Mouse (Mus musculus) CH12.LX (cell line): ENCODE data around the gene Gm20547. TPM values are rescaled to one million over a fixed set of nuclear protein-coding genes. Genes with fewer than 3 reads are reported as not detected.

Source experiments
- DNase-seq: peaks from one replicate; pipeline ENCODE4 v3.0.0-alpha.2; 2013; ENCODE audit errors: extremely low read depth
- H3K27ac ChIP-seq: 2 replicates; pipeline ENCODE4 v1.5.1; 2012; ENCODE audit warnings: low read depth, mild to moderate bottlenecking, control low read depth, moderate library complexity; ENCODE audit not compliant: insufficient read depth
- H3K27me3 ChIP-seq: replicated peaks from 2 replicates; pipeline ENCODE3; 2012; ENCODE audit warnings: inconsistent platforms
- H3K36me3 ChIP-seq, 2 experiments: replicated peaks in 1 of 2; 2 replicates each; pipeline versions ENCODE3 to v1.6.1; 2012; ENCODE audit warnings: inconsistent platforms in 1 of 2, low read length in 1 of 2, mild to moderate bottlenecking in 1 of 2, mixed read lengths in 1 of 2, moderate library complexity in 1 of 2; ENCODE audit not compliant: control insufficient read depth in 1 of 2, insufficient read depth in 1 of 2
- H3K4me1 ChIP-seq, 2 experiments: 2 replicates each; pipeline ENCODE4 v1.6.1; 2012; ENCODE audit warnings: inconsistent platforms in 1 of 2, moderate library complexity in 1 of 2; ENCODE audit not compliant: insufficient read depth in 2 of 2, control insufficient read depth in 1 of 2
- H3K4me2 ChIP-seq: 2 replicates; pipeline ENCODE4 v1.6.1; 2012; ENCODE audit warnings: low read depth, mild to moderate bottlenecking, control low read depth; ENCODE audit not compliant: poor library complexity, insufficient read depth, severe bottlenecking
- H3K4me3 ChIP-seq, 3 experiments: fragments of 150-350 bp in 1 of 3; sonication (generic) in 1 of 3; replicated peaks in 1 of 3; 2 replicates each; pipeline versions ENCODE3 to v1.5.1; 2011 to 2012; ENCODE audit warnings: low read depth in 2 of 3, low read length in 2 of 3, mild to moderate bottlenecking in 2 of 3, moderate library complexity in 2 of 3, control low read depth in 1 of 3, improper control_type of control experiment in 1 of 3, inconsistent platforms in 1 of 3, mixed read lengths in 1 of 3; ENCODE audit not compliant: poor library complexity in 1 of 3
- H3K79me2 ChIP-seq: replicated peaks from 2 replicates; pipeline ENCODE4 v1.6.1; 2012; ENCODE audit warnings: mild to moderate bottlenecking, moderate library complexity; ENCODE audit not compliant: control insufficient read depth, poor library complexity, insufficient read depth, severe bottlenecking; ENCODE audit errors: extremely low read depth
- H3K9ac ChIP-seq: 2 replicates; pipeline ENCODE4 v1.6.1; 2012; ENCODE audit warnings: low read depth, mild to moderate bottlenecking, control low read depth, moderate library complexity; ENCODE audit not compliant: insufficient read depth
- H3K9me3 ChIP-seq: replicated peaks from 2 replicates; pipeline ENCODE3; 2012; ENCODE audit warnings: low read length, inconsistent platforms, mixed read lengths
- BHLHE40 ChIP-seq: IDR thresholded peaks from 2 replicates; pipeline ENCODE4 v1.6.1; 2011; ENCODE audit warnings: mild to moderate bottlenecking, low read depth, low read length, improper control_type of control experiment
- CHD1 ChIP-seq: IDR thresholded peaks from 2 replicates; pipeline ENCODE4 v1.6.1; 2012; ENCODE audit warnings: low read depth, low read length, improper control_type of control experiment, inconsistent platforms
- CHD2 ChIP-seq: IDR thresholded peaks from 2 replicates; pipeline ENCODE4 v1.6.1; 2011; ENCODE audit warnings: low read length, improper control_type of control experiment
- E2F4 ChIP-seq: IDR thresholded peaks from 2 replicates; pipeline ENCODE4 v1.6.1; 2011; ENCODE audit warnings: low read depth, low read length, improper control_type of control experiment; ENCODE audit not compliant: insufficient replicate concordance
- ETS1 ChIP-seq: conservative IDR thresholded peaks from 2 replicates; pipeline ENCODE4 v1.6.1; 2012; ENCODE audit warnings: low read depth, mild to moderate bottlenecking, inconsistent platforms, low read length, improper control_type of control experiment, moderate library complexity
- GABPA ChIP-seq: IDR thresholded peaks from 2 replicates; pipeline ENCODE4 v1.6.1; 2012; ENCODE audit warnings: low read depth, low read length, improper control_type of control experiment, inconsistent platforms; ENCODE audit not compliant: insufficient replicate concordance
- HCFC1 ChIP-seq: IDR thresholded peaks from 2 replicates; pipeline ENCODE4 v1.6.1; 2012; ENCODE audit warnings: low read depth, mild to moderate bottlenecking, inconsistent platforms, low read length, improper control_type of control experiment
- IRF4 ChIP-seq: IDR thresholded peaks from 2 replicates; pipeline ENCODE4 v1.6.1; 2014; ENCODE audit warnings: low read depth, mild to moderate bottlenecking, inconsistent platforms, low read length, improper control_type of control experiment
- JUN ChIP-seq: IDR thresholded peaks from 2 replicates; pipeline ENCODE4 v1.6.1; 2011; ENCODE audit warnings: low read depth, mild to moderate bottlenecking, low read length, improper control_type of control experiment, moderate library complexity; ENCODE audit not compliant: insufficient read depth
- JUND ChIP-seq: conservative IDR thresholded peaks from 2 replicates; pipeline ENCODE4 v1.6.1; 2011; ENCODE audit warnings: low read depth, low read length, improper control_type of control experiment
- KAT2A ChIP-seq: IDR thresholded peaks from 2 replicates; pipeline ENCODE4 v1.6.1; 2012; ENCODE audit warnings: low read length, improper control_type of control experiment, inconsistent platforms; ENCODE audit not compliant: insufficient replicate concordance
- MAZ ChIP-seq: IDR thresholded peaks from 2 replicates; pipeline ENCODE4 v1.6.1; 2012; ENCODE audit warnings: low read depth, mild to moderate bottlenecking, inconsistent platforms, low read length, improper control_type of control experiment, moderate library complexity
- MYC ChIP-seq: IDR thresholded peaks from 2 replicates; pipeline ENCODE4 v1.6.1; 2011; ENCODE audit warnings: low read depth, mild to moderate bottlenecking, improper control_type of control experiment, low read length
- NELFE ChIP-seq: IDR thresholded peaks from 2 replicates; pipeline ENCODE4 v1.6.1; 2011; ENCODE audit warnings: low read depth, low read length, improper control_type of control experiment
- NRF1 ChIP-seq: IDR thresholded peaks from 2 replicates; pipeline ENCODE4 v1.6.1; 2014; ENCODE audit warnings: low read depth, mild to moderate bottlenecking, inconsistent platforms, low read length, improper control_type of control experiment, moderate library complexity
- POLR2A ChIP-seq: IDR thresholded peaks from 2 replicates; pipeline ENCODE4 v1.6.1; 2011; ENCODE audit warnings: low read depth, mild to moderate bottlenecking, improper control_type of control experiment, low read length
- RAD21 ChIP-seq: IDR thresholded peaks from 2 replicates; pipeline ENCODE4 v1.6.1; 2011; ENCODE audit warnings: low read depth, mild to moderate bottlenecking, low read length, improper control_type of control experiment, moderate library complexity
- RCOR1 ChIP-seq: conservative IDR thresholded peaks from 2 replicates; pipeline ENCODE4 v1.6.1; 2012; ENCODE audit warnings: low read depth, mild to moderate bottlenecking, inconsistent platforms, low read length, improper control_type of control experiment
- SIN3A ChIP-seq: IDR thresholded peaks from 2 replicates; pipeline ENCODE4 v1.6.1; 2012; ENCODE audit warnings: low read length, improper control_type of control experiment, inconsistent platforms
- SMC3 ChIP-seq: IDR thresholded peaks from 2 replicates; pipeline ENCODE4 v1.6.1; 2011; ENCODE audit warnings: low read depth, low read length, improper control_type of control experiment
- TBP ChIP-seq: conservative IDR thresholded peaks from 2 replicates; pipeline ENCODE4 v1.6.1; 2011; ENCODE audit warnings: low read depth, low read length, improper control_type of control experiment
- TCF12 ChIP-seq: IDR thresholded peaks from 2 replicates; pipeline ENCODE4 v1.6.1; 2014; ENCODE audit warnings: low read depth, mild to moderate bottlenecking, inconsistent platforms, low read length, improper control_type of control experiment
- USF2 ChIP-seq: conservative IDR thresholded peaks from 2 replicates; pipeline ENCODE4 v1.6.1; 2011; ENCODE audit warnings: low read depth, low read length, improper control_type of control experiment
- ZC3H11A ChIP-seq: IDR thresholded peaks from 2 replicates; pipeline ENCODE4 v1.6.1; 2012; ENCODE audit warnings: low read depth, mild to moderate bottlenecking, inconsistent platforms, low read length, improper control_type of control experiment
- ZKSCAN1 ChIP-seq: IDR thresholded peaks from 2 replicates; pipeline ENCODE4 v1.6.1; 2012; ENCODE audit warnings: low read depth, inconsistent platforms, low read length, improper control_type of control experiment, borderline replicate concordance
- ZMIZ1 ChIP-seq: IDR thresholded peaks from 2 replicates; pipeline ENCODE4 v1.6.1; 2012; ENCODE audit warnings: low read depth, mild to moderate bottlenecking, inconsistent platforms, low read length, improper control_type of control experiment
- dilution Hi-C: fragments of 300-500 bp; cut with MboI; formaldehyde crosslinking; loops from 2 replicates; pipeline ENCODE4 v1.14.3; 2020; ENCODE audit warnings: low sequenced_read_pairs; ENCODE audit not compliant: extremely low pct_unique_long_range_greater_than_20kb, extremely low pct_ligation_motif_present
- in situ Hi-C: fragments of 300-500 bp; cut with MboI; formaldehyde crosslinking; loops from 3 replicates; pipeline ENCODE4 v1.14.3; 2019; ENCODE audit warnings: low sequenced_read_pairs, low pct_ligation_motif_present, low pct_unique_long_range_greater_than_20kb, mixed read lengths
- polyA plus RNA-seq: library from polyadenylated mRNA; unstranded; fragments of >175 nt; gene quantifications from 2 replicates; pipeline ENCODE4 v1.2.1, GENCODE M21; 2012; ENCODE audit warnings: low read depth; ENCODE audit not compliant: insufficient read length
- total RNA-seq, 2 experiments: library from RNA; depleted of rRNA; stranded (reverse); fragments of 300-350 nt in 1 of 2; fragments of >200 nt in 1 of 2; gene quantifications; 2 replicates each; pipeline ENCODE4 v1.2.3; 2012 to 2014

Gm20547 gene
- total and polyA plus RNA-seq, 3 experiments, result not detected

DNA sequence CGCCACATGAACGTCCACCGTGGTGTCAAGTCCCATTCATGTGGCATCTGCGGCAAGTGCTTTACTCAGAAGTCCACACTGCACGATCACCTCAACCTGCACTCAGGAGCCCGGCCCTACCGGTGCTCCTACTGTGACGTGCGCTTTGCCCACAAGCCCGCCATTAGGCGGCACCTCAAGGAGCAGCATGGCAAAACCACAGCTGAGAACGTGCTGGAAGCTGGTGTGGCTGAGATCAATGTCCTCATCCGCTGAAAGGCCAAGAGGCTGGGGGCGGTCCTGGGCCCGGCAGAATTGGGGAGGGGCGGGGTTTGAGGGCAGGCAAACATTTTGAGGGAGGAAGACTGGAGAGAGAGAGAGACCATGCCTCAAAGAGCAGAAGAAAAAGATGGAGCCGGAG is 14.5 kb upstream of the Gm20547 start:
- peaks cover 2 to 19% of the 10 kb centered on the region in 2 experiments for H3K36me3 ChIP-seq
- no peaks in the 10 kb centered on the region for H3K27me3 ChIP-seq
- in situ Hi-C loops (no loop called here), dilution Hi-C loops (no loop called here)
- H3K4me1 ChIP-seq, result peaks cover 7 to 29% of the 10 kb centered on the region in 2 experiments
- no peak overlapping the region for H3K4me3 ChIP-seq
- H3K4me2 ChIP-seq, result no peak overlapping the region
- TF ChIP-seq ETS1, result no peak
- TF ChIP-seq KAT2A, result no peak
- no peak for TF ChIP-seq BHLHE40
- TF ChIP-seq NELFE, result no peak
- no peak for TF ChIP-seq HCFC1
- TF ChIP-seq SIN3A, result no peak
- no peak for TF ChIP-seq MAZ
- TF ChIP-seq TCF12, result no peak
- no peak for TF ChIP-seq CHD2
- TF ChIP-seq RCOR1, result no peak
- no peak for TF ChIP-seq JUND
- TF ChIP-seq RAD21, result no peak
- TF ChIP-seq SMC3, result no peak
- no peak; the same call in 1 of the 2 replicates for TF ChIP-seq POLR2A
- no peak for TF ChIP-seq E2F4
- TF ChIP-seq NRF1, result no peak
- no peak for TF ChIP-seq ZC3H11A
- TF ChIP-seq USF2, result no peak
- no peak for TF ChIP-seq ZMIZ1
- H3K79me2 ChIP-seq, result peaks cover 14% of the 10 kb centered on the region
- no peak for DNase-seq
- H3K9me3 ChIP-seq, result peaks cover 5% of the 10 kb centered on the region
- H3K9ac ChIP-seq, result no peak overlapping the region
- no peak overlapping the region for H3K27ac ChIP-seq

DNA sequence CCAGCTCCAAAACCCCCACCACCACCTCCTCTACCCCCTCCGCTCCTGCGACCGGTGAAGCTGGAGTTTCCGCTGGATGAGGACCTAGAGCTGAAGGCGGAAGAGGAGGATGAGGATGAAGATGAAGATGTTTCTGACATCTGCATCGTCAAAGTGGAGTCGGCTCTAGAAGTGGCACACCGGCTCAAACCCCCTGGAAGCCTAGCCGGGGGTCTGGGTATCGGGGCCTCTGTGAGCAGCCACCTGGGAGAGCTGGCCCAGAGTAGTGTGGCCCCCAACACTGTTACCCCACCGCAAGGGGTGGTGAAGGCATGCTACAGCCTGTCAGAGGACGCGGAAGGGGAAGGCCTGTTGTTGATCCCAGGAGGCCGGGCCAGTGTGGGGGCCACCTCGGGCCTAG is 13.9 kb upstream of the Gm20547 start:
- dilution Hi-C loops (no loop called here), in situ Hi-C loops (no loop called here)
- H3K79me2 ChIP-seq, result peaks cover 9% of the 10 kb centered on the region
- no peak for DNase-seq
- H3K4me1 ChIP-seq, result peaks cover 7 to 25% of the 10 kb centered on the region in 2 experiments
- TF ChIP-seq POLR2A (no peak), ZMIZ1 (no peak), MYC (no peak), GABPA (no peak), IRF4 (no peak), CHD2 (no peak), ZKSCAN1 (no peak), TCF12 (no peak), SIN3A (no peak), SMC3 (no peak), CHD1 (no peak), RCOR1 (no peak), BHLHE40 (no peak), JUN (no peak), USF2 (no peak), RAD21 (no peak), TBP (no peak)
- peaks cover 2 to 15% of the 10 kb centered on the region in 2 experiments for H3K36me3 ChIP-seq
- H3K9me3 ChIP-seq, result peaks cover 5% of the 10 kb centered on the region
- no peak overlapping the region for H3K4me2 ChIP-seq
- no peak overlapping the region for H3K4me3 ChIP-seq
- no peak overlapping the region for H3K9ac ChIP-seq
- H3K27me3 ChIP-seq, result no peaks in the 10 kb centered on the region
- no peak overlapping the region for H3K27ac ChIP-seq
